Mouse (Mus musculus) left cerebral cortex, adult 8-10 months (tissue): ENCODE measurements around the gene Spata5. TPM values are rescaled to one million over a fixed set of nuclear protein-coding genes. Genes with fewer than 3 reads are reported as not detected.
"Not testable (repeated sequence)": the region's sequence is repeated elsewhere in the genome, so short reads cannot be mapped to it uniquely, and the experiment has no call there.

Source experiments
- DNase-seq, 2 experiments: peaks; one replicate each; pipeline ENCODE4 v3.0.0; 2022; ENCODE audit warnings: low spot score in 2 of 2
- total RNA-seq, 4 experiments: library from RNA; stranded (reverse); gene quantifications; 2 replicates each; pipeline ENCODE4 v1.2.4; 2022

Spata5 gene
- total RNA-seq, 4 experiments from 2014 or later: 23.0 to 30.8 (median 28.4) TPM

- no peak for DNase-seq
Measured at GRCm38 (mm10) chr3:37569661-37570566, 150.2 kb downstream of the Spata5 start.

GRCm38 (mm10) chr3:37571633-37572032 lies 151.9 kb downstream of the Spata5 start:
- no peak for DNase-seq

- DNase-seq: peak in 1 of 2 experiments; percentile 43
Measured at GRCm38 (mm10) chr3:37572066-37572465, 152.4 kb downstream of the Spata5 start.

- no peak for DNase-seq
Measured at GRCm38 (mm10) chr3:37576840-37577239, 157.1 kb downstream of the Spata5 start.

- no peak for DNase-seq
Measured at GRCm38 (mm10) chr3:37577706-37578105, 158.0 kb downstream of the Spata5 start.

- DNase-seq: no peak
Measured at GRCm38 (mm10) chr3:37584576-37584975, 164.9 kb downstream of the Spata5 start.

- DNase-seq: peak in 1 of 2 experiments; percentile 17
Measured at GRCm38 (mm10) chr3:37585967-37586730, 166.5 kb downstream of the Spata5 start.

- no peak for DNase-seq
Measured at GRCm38 (mm10) chr3:37586731-37587578, 167.3 kb downstream of the Spata5 start.

- DNase-seq: no peak
Measured at GRCm38 (mm10) chr3:37595721-37596120, 176.0 kb downstream of the Spata5 start.

- DNase-seq: no peak
Measured at GRCm38 (mm10) chr3:37596519-37596918, 176.8 kb downstream of the Spata5 start.

GRCm38 (mm10) chr3:37597200-37597599 lies 177.5 kb downstream of the Spata5 start:
- DNase-seq: no peak

GRCm38 (mm10) chr3:37599641-37600040 lies 179.9 kb downstream of the Spata5 start:
- not testable (repeated sequence) for DNase-seq

- no peak for DNase-seq
Measured at GRCm38 (mm10) chr3:37602356-37602755, 182.7 kb downstream of the Spata5 start.

GRCm38 (mm10) chr3:37602890-37603289 lies 183.2 kb downstream of the Spata5 start:
- no peak for DNase-seq

- DNase-seq: no peak
Measured at GRCm38 (mm10) chr3:37603541-37603940, 183.8 kb downstream of the Spata5 start.

- no peak for DNase-seq
Measured at GRCm38 (mm10) chr3:37604976-37605875, 185.5 kb downstream of the Spata5 start.

GRCm38 (mm10) chr3:37605876-37606238 lies 186.2 kb downstream of the Spata5 start:
- no peak for DNase-seq

- no peak for DNase-seq
Measured at GRCm38 (mm10) chr3:37608926-37609325, 189.2 kb downstream of the Spata5 start.

- no peak for DNase-seq
Measured at GRCm38 (mm10) chr3:37610670-37611069, 191.0 kb downstream of the Spata5 start.

GRCm38 (mm10) chr3:37613722-37614121 lies 194.0 kb downstream of the Spata5 start:
- no peak for DNase-seq
